Mouse (Mus musculus): ENCODE measurements around the gene Btbd19.

- TF ChIP-seq CTCF (IDR thresholded peaks at IDR 0.05; ENCODE audit: control insufficient read depth, insufficient read depth, insufficient read length) = no peak
- TF ChIP-seq USF1 (IDR thresholded peaks at IDR 0.05; ENCODE audit: low read depth) = no peak
- peak; percentile 87 for TF ChIP-seq MAX (IDR thresholded peaks at IDR 0.05)
These were observed 30.3 kb upstream of the Btbd19 start, which contains the start of gene Rps8 for GRCm38 (mm10) chr4:117155792-117156355.

Data from C2C12 (cell line).